Mouse (Mus musculus) midbrain, embryonic 12.5 days (tissue): Measurements from ENCODE around the gene C1qtnf6. TPM values are rescaled to one million over a fixed set of nuclear protein-coding genes. Genes with fewer than 3 reads are reported as not detected.

Source experiments
- ATAC-seq: fragments of 200-750 bp; cut with Nextera tagmentation; 2 replicates; pipeline ENCODE4 v1.8.0; 2017; ENCODE audit warnings: low read depth, moderate TSS enrichment, moderate library complexity; ENCODE audit not compliant: low FRiP score
- H3K27ac ChIP-seq: fragments of 300-500 bp; sonication (generic); replicated peaks from 2 replicates; pipeline ENCODE4 v1.5.1; 2016; ENCODE audit warnings: mild to moderate bottlenecking
- H3K27me3 ChIP-seq: fragments of 300-500 bp; sonication (generic); 2 replicates; pipeline ENCODE4 v1.6.1; 2016; ENCODE audit warnings: mild to moderate bottlenecking
- H3K36me3 ChIP-seq: fragments of 300-500 bp; sonication (generic); 2 replicates; pipeline ENCODE4 v1.6.1; 2016
- H3K4me1 ChIP-seq: fragments of 300-500 bp; sonication (generic); 2 replicates; pipeline ENCODE4 v1.6.1; 2016
- H3K4me2 ChIP-seq: fragments of 300-500 bp; sonication (generic); replicated peaks from 2 replicates; pipeline ENCODE4 v1.6.1; 2016; ENCODE audit warnings: mild to moderate bottlenecking, moderate library complexity
- H3K4me3 ChIP-seq: fragments of 300-500 bp; sonication (generic); 2 replicates; pipeline ENCODE4 v1.5.1; 2016; ENCODE audit warnings: mild to moderate bottlenecking
- H3K9ac ChIP-seq: fragments of 300-500 bp; sonication (generic); replicated peaks from 2 replicates; pipeline ENCODE4 v1.6.1; 2016; ENCODE audit warnings: mild to moderate bottlenecking, moderate library complexity
- H3K9me3 ChIP-seq: fragments of 300-500 bp; sonication (generic); 2 replicates; pipeline ENCODE4 v1.6.1; 2016; ENCODE audit warnings: mild to moderate bottlenecking
- WGBS: fragments of 180-500 bp; shearing (Covaris S2); methylation state at CpG from one replicate; pipeline ENCODE4 v1.1.7; 2016; 5-methylcytosine and 5-hydroxymethylcytosine counted together
- polyA plus RNA-seq: library from polyadenylated mRNA; unstranded; fragments of >200 nt; fragmentation: Nextera tagmentation; extraction: Ambion mirVana; gene quantifications from 2 replicates; pipeline ENCODE4 v1.2.1, GENCODE M21; 2016

Gene C1qtnf6
- polyA plus RNA-seq, 1 experiment from 2014 or later = 9.0 TPM

- H3K36me3 ChIP-seq = no peaks in the 10 kb centered on the region
- 85% methylated on average over 3 of the region's 3 CpGs for WGBS
- no peak for ATAC-seq
Observed at GRCm38 (mm10) chr15:78489248-78489647, 42.0 kb downstream of the C1qtnf6 start.

DNA sequence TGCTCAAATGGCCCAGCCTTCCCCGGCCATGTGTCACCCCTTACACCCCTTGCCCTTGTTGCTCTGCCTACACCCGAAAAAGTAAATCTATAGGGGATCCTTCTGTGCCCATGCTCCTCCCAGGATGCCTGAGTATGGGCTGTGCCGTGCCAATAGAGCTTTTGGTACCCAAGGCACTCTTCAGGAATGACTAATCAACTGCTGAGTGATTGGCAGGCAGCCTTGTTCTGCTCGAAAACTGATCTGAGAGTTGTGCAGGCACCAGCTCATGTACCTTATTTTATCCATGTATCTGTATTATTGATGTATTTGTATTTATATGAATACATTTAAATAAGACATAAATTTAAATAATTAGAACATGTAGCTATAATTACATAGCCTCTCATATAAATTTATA lies 44.1 kb downstream of the C1qtnf6 start:
- WGBS = 77% methylated on average over 4 of the region's 4 CpGs
- Histone ChIP-seq H3K4me1 (no peaks in the 10 kb centered on the region), H3K36me3 (no peaks in the 10 kb centered on the region), H3K9me3 (no peaks in the 10 kb centered on the region), H3K27me3 (0 out of 2 replicates have a peak, but pooled peaks cover 10% of the 10 kb centered on the region), H3K4me3 (no peak overlapping the region), H3K4me2 (no peak overlapping the region), H3K27ac (no peak overlapping the region), H3K9ac (no peak overlapping the region)
- ATAC-seq = no peak

More at GRCm38 (mm10) chr15:78489248-78489647, 42.0 kb downstream of the C1qtnf6 start:
- no peaks in the 10 kb centered on the region for H3K9me3 ChIP-seq
- no peak overlapping the region for H3K9ac ChIP-seq
- H3K27ac ChIP-seq = no peak overlapping the region
- H3K4me1 ChIP-seq = no peaks in the 10 kb centered on the region
- H3K4me3 ChIP-seq = no peak overlapping the region
- no peak overlapping the region for H3K4me2 ChIP-seq
- H3K27me3 ChIP-seq = 0 out of 2 replicates have a peak, but pooled peaks cover 10% of the 10 kb centered on the region

DNA sequence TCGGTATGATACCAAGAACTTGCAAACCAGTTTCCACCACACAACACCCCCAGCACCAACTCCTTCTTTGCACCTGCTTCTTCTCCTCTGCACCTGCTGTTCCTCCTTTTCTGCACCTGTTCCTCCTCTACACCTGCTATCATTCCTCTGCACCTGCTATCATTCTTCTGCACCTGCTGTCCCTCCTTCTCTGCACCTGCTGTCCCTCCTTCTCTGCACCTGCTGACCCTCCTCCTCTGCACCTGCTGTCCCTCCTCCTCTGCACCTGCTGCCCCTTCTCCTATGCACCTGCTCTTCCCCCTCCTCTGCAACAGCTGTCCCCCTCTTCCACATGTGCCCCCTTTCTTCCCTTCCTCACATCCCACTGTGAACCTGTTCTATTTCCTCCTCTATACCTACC lies 44.7 kb downstream of the C1qtnf6 start:
- H3K4me3 ChIP-seq = no peak overlapping the region
- 0 out of 2 replicates have a peak, but pooled peaks cover 10% of the 10 kb centered on the region for H3K27me3 ChIP-seq
- ATAC-seq = no peak
- H3K36me3 ChIP-seq = no peaks in the 10 kb centered on the region
- no peaks in the 10 kb centered on the region for H3K9me3 ChIP-seq
- 100% methylated on average over 1 of the region's 1 CpGs for WGBS
- H3K4me2 ChIP-seq = no peak overlapping the region
- no peak overlapping the region for H3K27ac ChIP-seq
- no peaks in the 10 kb centered on the region for H3K4me1 ChIP-seq
- H3K9ac ChIP-seq = no peak overlapping the region

- Histone ChIP-seq H3K4me1 (no peaks in the 10 kb centered on the region), H3K9ac (no peak overlapping the region), H3K4me3 (no peak overlapping the region), H3K27ac (no peak overlapping the region), H3K4me2 (no peak overlapping the region), H3K9me3 (no peaks in the 10 kb centered on the region), H3K36me3 (no peaks in the 10 kb centered on the region), H3K27me3 (0 out of 2 replicates have a peak, but pooled peaks cover 10% of the 10 kb centered on the region)
- 80% methylated on average over 4 of the region's 4 CpGs for WGBS
- no peak for ATAC-seq
Observed at GRCm38 (mm10) chr15:78483311-78483710, 47.9 kb downstream of the C1qtnf6 start.

DNA sequence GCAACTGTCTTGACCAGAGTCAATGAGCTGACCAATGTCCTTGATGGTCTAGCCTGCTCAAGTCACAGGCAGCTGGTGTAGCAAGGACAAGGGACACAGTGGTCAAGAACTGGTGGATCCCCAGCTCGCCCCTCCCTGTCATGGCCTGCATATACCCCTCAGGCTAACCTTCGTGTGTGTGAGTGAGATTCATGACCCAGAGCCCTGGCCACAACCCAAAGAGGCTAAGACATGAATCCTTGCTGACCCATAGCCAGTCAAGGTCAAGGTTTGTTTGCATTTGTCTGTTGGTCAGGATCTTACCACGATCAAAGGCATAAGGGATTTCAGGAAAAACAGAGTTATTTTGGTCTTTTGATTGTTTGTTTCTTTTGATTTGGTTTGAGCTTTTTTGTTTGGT lies 48.7 kb downstream of the C1qtnf6 start:
- Histone ChIP-seq H3K4me1 (no peaks in the 10 kb centered on the region), H3K9me3 (no peaks in the 10 kb centered on the region), H3K4me3 (no peak overlapping the region), H3K27ac (no peak overlapping the region), H3K4me2 (no peak overlapping the region), H3K27me3 (0 out of 2 replicates have a peak, but pooled peaks cover 10% of the 10 kb centered on the region), H3K9ac (no peak overlapping the region), H3K36me3 (no peaks in the 10 kb centered on the region)
- WGBS = 75% methylated on average over 3 of the region's 3 CpGs
- no peak for ATAC-seq

DNA sequence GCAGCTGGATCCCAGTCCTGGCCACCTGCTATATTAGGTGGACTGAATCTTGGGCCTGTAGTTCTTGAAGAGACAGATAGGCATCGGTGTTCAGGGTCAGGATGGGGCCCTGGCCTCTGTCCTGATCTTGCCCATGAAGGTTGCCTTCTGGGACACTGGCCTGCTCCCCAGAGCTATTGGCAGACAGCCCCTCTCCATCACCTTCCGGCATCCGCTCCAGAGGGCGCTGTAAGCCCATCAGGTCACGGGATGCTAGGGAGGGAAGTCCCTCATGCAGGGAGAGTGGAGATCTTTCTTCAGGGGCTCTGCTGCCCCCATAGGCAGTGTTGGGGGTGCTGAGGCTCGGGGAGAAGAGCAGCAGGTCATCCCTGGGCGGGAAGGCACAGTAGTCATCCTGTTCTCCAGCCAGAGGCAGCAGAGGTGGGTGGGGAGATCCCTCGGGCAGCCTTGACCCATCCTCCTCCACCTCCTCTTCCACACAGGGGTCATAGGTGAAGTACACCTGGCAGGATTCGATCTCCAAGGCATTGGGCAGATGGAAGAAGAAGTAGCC lies 49.7 kb downstream of the C1qtnf6 start:
- peaks cover 6% of the 10 kb centered on the region; the same call in 1 of the 2 replicates for H3K27me3 ChIP-seq
- no peaks in the 10 kb centered on the region for H3K9me3 ChIP-seq
- no peak for ATAC-seq
- WGBS = 53% methylated on average over 9 of the region's 9 CpGs
- H3K36me3 ChIP-seq = no peaks in the 10 kb centered on the region
- no peak overlapping the region for H3K4me2 ChIP-seq
- no peaks in the 10 kb centered on the region for H3K4me1 ChIP-seq
- H3K9ac ChIP-seq = no peak overlapping the region
- H3K27ac ChIP-seq = no peak overlapping the region
- H3K4me3 ChIP-seq = no peak overlapping the region

DNA sequence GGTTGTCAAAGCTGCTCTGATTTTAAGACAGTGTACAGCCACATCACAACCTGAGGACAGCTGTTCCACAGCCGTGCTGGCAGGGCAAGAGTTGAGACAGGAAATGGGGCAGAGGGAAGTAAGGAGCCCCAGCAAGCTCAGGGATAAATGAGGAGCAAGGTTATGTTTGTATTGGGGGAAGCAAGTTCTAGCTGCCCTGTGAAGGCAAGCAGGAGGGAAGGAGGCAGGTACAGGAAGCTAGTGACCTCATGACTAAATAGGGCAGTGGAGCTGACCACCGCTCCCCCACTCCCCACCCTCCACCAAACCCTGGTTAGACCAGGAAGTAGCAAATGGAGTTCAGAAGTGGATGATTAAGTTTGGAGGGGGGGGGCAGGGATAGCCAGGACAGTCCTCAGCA lies 50.2 kb downstream of the C1qtnf6 start:
- Histone ChIP-seq H3K27ac (no peak overlapping the region), H3K4me1 (no peaks in the 10 kb centered on the region), H3K9ac (no peak overlapping the region), H3K27me3 (peaks cover under 1% of the 10 kb centered on the region; the same call in 1 of the 2 replicates), H3K4me2 (no peak overlapping the region), H3K9me3 (no peaks in the 10 kb centered on the region), H3K36me3 (no peaks in the 10 kb centered on the region), H3K4me3 (no peak overlapping the region)
- 84% methylated on average over 2 of the region's 2 CpGs for WGBS
- ATAC-seq = no peak

DNA sequence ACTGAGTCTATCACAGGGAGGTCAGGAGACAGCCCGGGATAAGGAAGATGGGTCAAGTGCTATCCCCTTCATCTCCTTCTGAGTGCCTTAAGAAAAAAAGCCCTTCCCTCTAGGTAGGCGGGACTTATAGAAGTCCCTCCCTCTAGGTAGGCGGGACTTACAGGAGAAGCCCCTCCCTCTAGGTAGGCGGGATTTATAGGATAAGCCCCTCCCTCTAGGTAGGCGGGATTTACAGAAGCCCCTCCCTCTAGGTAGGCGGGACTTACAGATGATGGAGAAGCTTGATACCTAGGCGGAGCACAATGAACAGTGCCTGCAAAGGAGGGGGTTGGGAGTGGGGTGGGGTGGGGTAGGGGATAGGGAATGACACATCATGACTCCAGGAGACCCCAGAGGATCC lies 51.1 kb downstream of the C1qtnf6 start:
- H3K36me3 ChIP-seq = no peaks in the 10 kb centered on the region
- 72% methylated on average over 7 of the region's 7 CpGs for WGBS
- no peak overlapping the region for H3K4me2 ChIP-seq
- H3K9ac ChIP-seq = no peak overlapping the region
- no peaks in the 10 kb centered on the region for H3K9me3 ChIP-seq
- H3K4me1 ChIP-seq = no peaks in the 10 kb centered on the region
- H3K27me3 ChIP-seq = peaks cover 4% of the 10 kb centered on the region
- no peak overlapping the region for H3K27ac ChIP-seq
- ATAC-seq = no peak
- H3K4me3 ChIP-seq = no peak overlapping the region

- WGBS = 82% methylated on average over 5 of the region's 5 CpGs
- peaks cover 4% of the 10 kb centered on the region for H3K27me3 ChIP-seq
Observed at GRCm38 (mm10) chr15:78479470-78479869, 51.7 kb downstream of the C1qtnf6 start.

DNA sequence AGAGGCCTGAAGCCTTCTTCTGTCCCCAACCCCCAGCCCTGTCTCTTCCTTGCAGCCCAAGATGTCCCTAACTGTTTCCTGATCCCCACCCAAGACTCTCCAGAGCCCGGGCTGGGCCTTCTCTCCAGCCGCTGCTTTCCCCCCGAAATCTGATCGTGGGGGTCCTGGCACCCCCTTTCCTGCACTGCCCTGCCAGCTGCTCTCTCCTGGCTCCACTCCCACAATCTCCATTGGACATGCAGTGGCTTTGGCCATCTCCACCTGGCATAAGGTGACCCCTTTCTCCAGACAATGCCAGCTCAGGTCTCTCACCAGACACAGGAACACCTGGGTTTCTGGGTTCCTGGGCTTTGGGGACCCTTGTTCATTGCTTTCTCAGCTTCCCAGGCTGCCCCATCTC lies 53.1 kb downstream of the C1qtnf6 start:
- Histone ChIP-seq H3K27me3 (peaks cover 4% of the 10 kb centered on the region), H3K4me1 (no peaks in the 10 kb centered on the region), H3K9me3 (no peaks in the 10 kb centered on the region), H3K27ac (no peak overlapping the region), H3K4me3 (no peak overlapping the region), H3K9ac (no peak overlapping the region), H3K4me2 (no peak overlapping the region), H3K36me3 (no peaks in the 10 kb centered on the region)
- WGBS = 88% methylated on average over 4 of the region's 4 CpGs
- ATAC-seq = no peak

More at GRCm38 (mm10) chr15:78479470-78479869, 51.7 kb downstream of the C1qtnf6 start:
- Histone ChIP-seq H3K27ac (no peak overlapping the region), H3K4me2 (no peak overlapping the region), H3K36me3 (no peaks in the 10 kb centered on the region), H3K4me1 (no peaks in the 10 kb centered on the region), H3K9me3 (no peaks in the 10 kb centered on the region), H3K4me3 (no peak overlapping the region), H3K9ac (no peak overlapping the region)
- no peak for ATAC-seq

- no peak overlapping the region for H3K9ac ChIP-seq
- no peak for ATAC-seq
- H3K27me3 ChIP-seq = peaks cover 4% of the 10 kb centered on the region
- H3K4me3 ChIP-seq = no peak overlapping the region
- H3K4me1 ChIP-seq = no peaks in the 10 kb centered on the region
- H3K9me3 ChIP-seq = no peaks in the 10 kb centered on the region
- no peaks in the 10 kb centered on the region for H3K36me3 ChIP-seq
- no peak overlapping the region for H3K4me2 ChIP-seq
- H3K27ac ChIP-seq = no peak overlapping the region
- 100% methylated on average over 1 of the region's 1 CpGs for WGBS
Observed at GRCm38 (mm10) chr15:78476878-78477277, 54.3 kb downstream of the C1qtnf6 start.

DNA sequence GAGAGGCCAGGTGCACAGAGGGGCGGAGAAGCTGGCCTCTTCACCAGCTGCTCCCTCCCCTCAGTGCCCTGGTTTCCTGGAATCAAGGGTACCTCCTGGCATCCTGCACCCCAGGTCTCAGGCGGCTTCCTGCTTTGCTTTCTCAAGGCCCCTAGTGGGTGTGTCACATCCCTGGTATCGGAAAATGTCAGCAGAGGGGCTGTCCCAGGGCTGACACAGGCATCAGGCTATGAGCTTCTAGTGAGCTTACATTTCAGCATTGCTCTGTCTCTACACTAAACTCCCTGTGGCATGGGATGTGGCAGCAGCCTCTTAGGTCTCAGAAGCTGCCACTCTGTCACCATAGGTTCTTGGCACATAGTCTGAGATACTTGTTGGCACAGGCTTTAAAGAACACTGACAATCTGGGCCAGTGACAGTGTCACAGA lies 55.6 kb downstream of the C1qtnf6 start:
- no peaks in the 10 kb centered on the region for H3K9me3 ChIP-seq
- H3K27ac ChIP-seq = no peak overlapping the region
- no peak overlapping the region for H3K9ac ChIP-seq
- H3K4me1 ChIP-seq = no peaks in the 10 kb centered on the region
- H3K36me3 ChIP-seq = no peaks in the 10 kb centered on the region
- 72% methylated on average over 3 of the region's 3 CpGs for WGBS
- H3K27me3 ChIP-seq = peaks cover 4% of the 10 kb centered on the region
- H3K4me3 ChIP-seq = no peak overlapping the region
- H3K4me2 ChIP-seq = no peak overlapping the region
- ATAC-seq = no peak

DNA sequence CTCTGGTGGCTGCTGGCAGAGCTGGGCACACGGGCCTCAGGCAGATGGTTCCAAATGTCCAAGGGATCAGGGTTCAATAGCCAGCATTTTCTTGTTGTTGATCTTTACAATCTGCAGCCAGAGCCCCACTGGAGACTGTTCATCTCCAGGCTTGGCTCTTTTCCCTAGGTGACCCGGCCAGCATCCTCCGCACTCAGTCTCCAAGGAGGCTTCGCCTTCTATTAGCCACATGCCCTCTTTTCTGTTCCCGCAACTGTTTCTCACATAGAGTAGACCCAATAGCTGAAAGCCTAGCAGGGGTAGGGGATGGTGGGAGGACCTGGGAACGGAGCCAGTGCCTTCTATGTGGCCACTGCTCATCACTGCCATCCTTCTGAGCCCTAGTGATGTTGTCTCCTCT lies 57.8 kb downstream of the C1qtnf6 start:
- Histone ChIP-seq H3K4me1 (no peaks in the 10 kb centered on the region), H3K4me3 (no peak overlapping the region), H3K9ac (no peak overlapping the region), H3K4me2 (no peak overlapping the region), H3K36me3 (no peaks in the 10 kb centered on the region), H3K9me3 (no peaks in the 10 kb centered on the region), H3K27me3 (peaks cover 4% of the 10 kb centered on the region), H3K27ac (no peak overlapping the region)
- 83% methylated on average over 6 of the region's 6 CpGs for WGBS
- ATAC-seq = no peak
